Mouse (Mus musculus) embryo, embryonic 11 days (tissue): Measurements from ENCODE around the gene Trmt13.
"Not testable (repeated sequence)": the region's sequence is repeated elsewhere in the genome, so short reads cannot be mapped to it uniquely, and the experiment has no call there.

Experiments
- DNase-seq: peaks from one replicate; pipeline ENCODE4 v3.0.0-alpha.2; 2015

Trmt13 gene

GRCm38 (mm10) chr3:116614295-116614892, at the start of gene Trmt13:
Trmt13 (minus strand) TSS chr3:116614587.
- DNase-seq = no peak

- DNase-seq = peak; percentile 97
Measured at GRCm38 (mm10) chr3:116662463-116662863, 48.1 kb upstream of the Trmt13 start, which contains the start of gene Mfsd14a. Mfsd14a (minus strand) TSS chr3:116662677.

GRCm38 (mm10) chr3:116661870-116662414, 47.6 kb upstream of the Trmt13 start:
- DNase-seq = peak; percentile 74

GRCm38 (mm10) chr3:116661288-116661869, 47.0 kb upstream of the Trmt13 start:
- peak; percentile 16 for DNase-seq

GRCm38 (mm10) chr3:116659856-116660430, 45.6 kb upstream of the Trmt13 start:
- DNase-seq = no peak

GRCm38 (mm10) chr3:116658928-116659565, 44.7 kb upstream of the Trmt13 start:
- DNase-seq = no peak

- DNase-seq = no peak
Measured at GRCm38 (mm10) chr3:116656184-116656965, 42.0 kb upstream of the Trmt13 start.

GRCm38 (mm10) chr3:116654051-116654450, 39.7 kb upstream of the Trmt13 start:
- not testable (repeated sequence) for DNase-seq

- DNase-seq = no peak
Measured at GRCm38 (mm10) chr3:116653278-116653945, 39.0 kb upstream of the Trmt13 start.

GRCm38 (mm10) chr3:116652033-116652446, 37.7 kb upstream of the Trmt13 start:
- no peak for DNase-seq

GRCm38 (mm10) chr3:116650698-116651097, 36.3 kb upstream of the Trmt13 start:
- no peak for DNase-seq

- no peak for DNase-seq
Measured at GRCm38 (mm10) chr3:116648805-116649204, 34.4 kb upstream of the Trmt13 start.

GRCm38 (mm10) chr3:116646387-116646786, 32.0 kb upstream of the Trmt13 start:
- no peak for DNase-seq

GRCm38 (mm10) chr3:116642373-116642772, 28.0 kb upstream of the Trmt13 start:
- DNase-seq = no peak

GRCm38 (mm10) chr3:116641811-116642371, 27.5 kb upstream of the Trmt13 start:
- no peak for DNase-seq

GRCm38 (mm10) chr3:116640024-116640423, 25.6 kb upstream of the Trmt13 start:
- no peak for DNase-seq

- no peak for DNase-seq
Measured at GRCm38 (mm10) chr3:116638572-116638971, 24.2 kb upstream of the Trmt13 start.

- DNase-seq = no peak
Measured at GRCm38 (mm10) chr3:116637693-116638476, 23.5 kb upstream of the Trmt13 start.

- no peak for DNase-seq
Measured at GRCm38 (mm10) chr3:116635799-116636198, 21.4 kb upstream of the Trmt13 start.

- no peak for DNase-seq
Measured at GRCm38 (mm10) chr3:116634853-116635252, 20.5 kb upstream of the Trmt13 start.

- no peak for DNase-seq
Measured at GRCm38 (mm10) chr3:116634091-116634490, 19.7 kb upstream of the Trmt13 start.
